Mouse (Mus musculus): ENCODE results near the gene Cul7.
A peak's percentile ranks its signal among the peaks of the same experiment; 100 is the strongest.

Cul7 gene

DNA sequence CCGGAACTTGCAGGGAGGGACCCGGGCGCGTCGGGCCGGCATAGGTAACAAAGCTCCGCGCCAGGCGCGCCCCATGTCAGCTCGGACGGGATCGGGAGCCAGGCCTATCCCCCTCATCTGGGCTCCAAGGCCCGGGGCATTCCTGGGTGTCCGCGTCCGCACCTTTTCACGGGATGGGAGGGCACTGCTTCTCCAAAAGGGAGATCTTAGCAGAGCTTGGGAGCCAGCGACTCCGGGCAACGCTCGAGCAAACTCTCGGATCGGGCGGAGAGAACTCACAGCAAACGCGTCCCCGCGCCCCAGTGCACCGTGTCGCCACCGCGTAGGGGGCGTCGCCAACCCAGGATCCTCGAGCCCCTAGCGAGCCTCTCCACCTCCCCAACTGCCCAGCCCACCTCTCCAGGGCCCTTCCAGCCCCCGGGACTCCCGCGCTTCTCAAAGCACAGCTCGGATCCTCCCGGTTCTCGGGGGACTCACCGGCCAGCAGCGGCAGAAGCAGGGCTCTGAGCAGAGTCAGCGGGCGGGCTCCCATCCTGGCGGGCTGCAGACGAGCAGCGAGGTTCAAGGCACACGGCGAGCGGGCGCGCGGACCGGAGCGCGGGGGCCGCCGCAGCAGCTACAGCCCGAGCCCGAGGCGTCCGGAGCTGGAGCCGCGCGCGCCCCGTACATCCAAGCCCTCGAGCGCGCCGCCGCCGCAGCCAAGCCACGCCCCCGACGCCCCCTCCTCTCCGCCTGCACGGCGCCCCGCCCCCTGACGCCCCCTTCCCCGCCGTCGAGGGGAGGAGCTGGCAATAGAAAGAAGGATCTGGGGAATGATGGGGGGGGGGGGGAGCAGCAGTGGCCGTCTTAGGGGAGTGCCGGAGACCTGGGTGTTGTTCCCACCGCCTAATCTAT, 21.1 kb upstream of the Cul7 start, which contains the start of gene Ptk7:
Ptk7 (minus strand) TSS at position 714 of the 894 bp plus-strand sequence.
- DNase-seq: peak; percentile 65

DNA sequence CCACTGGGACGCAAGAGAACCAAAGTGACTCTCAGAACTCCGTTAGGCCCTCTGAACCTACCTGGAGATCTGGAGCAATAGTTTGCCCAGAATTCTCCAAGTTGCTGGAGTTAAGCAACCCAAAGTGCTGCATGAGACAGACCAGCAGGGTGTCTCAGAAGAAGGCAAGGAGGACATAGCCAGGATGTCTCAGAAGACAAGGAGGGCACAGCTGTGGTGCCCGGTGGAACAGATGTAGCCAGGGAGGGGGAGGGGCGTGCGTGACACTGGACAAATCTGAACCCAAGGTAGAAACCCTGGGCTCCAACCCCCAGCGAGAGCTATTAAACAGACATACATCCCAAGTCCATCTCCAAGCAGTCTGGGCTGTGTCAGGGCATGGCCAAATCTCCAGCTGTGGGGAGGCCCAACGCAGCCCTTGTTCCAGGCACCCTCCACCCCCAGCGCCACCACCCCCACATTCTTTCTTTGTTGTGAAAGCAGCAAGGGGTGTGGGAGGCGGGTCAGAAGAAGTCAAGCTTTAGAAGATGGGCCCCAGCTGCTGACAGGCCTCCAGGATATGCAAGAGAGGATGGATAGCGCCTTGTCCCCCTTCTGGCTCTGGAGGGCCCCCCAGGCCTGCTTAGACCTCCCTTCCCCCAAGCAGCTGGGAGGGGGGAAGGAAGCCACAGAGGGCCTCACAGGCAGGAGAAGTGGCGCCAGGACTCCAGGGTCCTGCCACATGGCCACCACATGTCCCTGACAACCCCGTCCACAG, 20.3 kb upstream of the Cul7 start:
- DNase-seq: no peak

DNA sequence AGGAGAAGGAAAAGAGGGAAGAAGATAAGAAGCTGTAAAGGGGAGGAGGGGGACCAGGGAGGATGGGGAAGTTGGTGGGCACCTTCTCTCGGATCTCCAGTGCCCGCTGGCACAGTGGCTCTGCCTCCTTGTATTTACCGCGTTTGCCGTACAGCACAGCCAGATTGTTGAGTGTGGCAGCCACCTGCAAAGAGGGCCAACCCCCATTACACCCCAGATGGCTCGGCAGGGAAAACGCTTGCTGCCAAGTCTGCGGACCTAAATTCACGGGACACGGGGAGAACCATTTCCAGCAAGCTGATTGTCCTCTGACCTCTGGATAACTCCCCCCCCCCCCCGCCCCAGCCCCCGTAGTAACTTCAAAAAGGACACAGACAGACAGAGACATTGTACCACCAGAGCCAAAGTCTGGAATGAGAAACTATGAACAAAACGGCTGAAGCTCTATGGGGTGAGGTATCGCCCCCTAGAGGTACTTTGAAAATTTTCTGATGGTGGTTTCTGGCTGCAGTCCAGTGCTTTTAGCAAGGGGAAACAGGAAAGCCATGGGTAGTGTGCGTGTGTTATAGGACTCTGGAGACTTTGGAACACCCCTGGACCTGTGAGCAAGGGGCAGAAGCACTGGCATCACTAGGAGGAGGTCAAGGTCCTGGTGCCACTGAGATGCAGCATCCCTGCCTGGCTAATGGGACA, 13.2 kb upstream of the Cul7 start:
- peak; percentile 69 for DNase-seq

DNA sequence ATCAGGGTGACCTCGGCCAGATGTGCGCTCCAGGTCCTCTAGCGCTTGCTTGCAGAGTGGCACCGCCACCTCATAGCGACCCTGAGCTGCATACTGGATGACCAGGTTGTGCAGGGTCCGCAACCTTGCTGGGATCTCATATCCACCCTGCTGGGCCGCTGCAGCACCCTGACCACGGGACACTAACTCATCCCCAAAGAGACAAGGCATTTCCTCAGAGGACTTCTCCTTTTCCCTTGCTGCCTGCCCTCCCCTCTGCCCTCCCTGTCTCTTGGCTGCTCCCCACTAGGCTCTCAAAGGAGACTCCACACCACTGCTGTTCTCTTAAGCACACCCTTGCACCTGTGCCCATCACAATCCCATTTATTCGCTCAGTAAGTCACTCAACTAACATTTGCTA, 10.2 kb upstream of the Cul7 start:
- DNase-seq: no peak

DNA sequence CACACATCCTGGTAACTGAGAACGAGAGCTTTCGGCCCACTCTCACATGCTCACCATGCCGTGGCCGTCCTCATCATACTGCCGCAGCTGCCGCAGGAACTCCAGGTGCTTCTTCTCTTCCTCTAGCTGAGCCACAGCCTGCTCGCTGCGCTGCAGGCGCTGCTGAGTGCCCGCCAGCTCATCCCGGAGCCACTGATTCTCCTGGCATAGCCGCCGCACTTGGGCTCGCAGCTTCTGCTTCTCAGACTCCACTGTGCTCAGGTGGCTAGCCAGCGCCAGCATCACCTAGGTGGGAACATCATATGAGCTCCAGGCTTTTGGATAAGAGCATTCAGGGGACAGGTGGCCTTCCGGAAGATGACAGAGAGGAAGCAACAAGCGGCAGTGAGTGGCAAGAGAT, 8.1 kb upstream of the Cul7 start:
- no peak for DNase-seq

DNA sequence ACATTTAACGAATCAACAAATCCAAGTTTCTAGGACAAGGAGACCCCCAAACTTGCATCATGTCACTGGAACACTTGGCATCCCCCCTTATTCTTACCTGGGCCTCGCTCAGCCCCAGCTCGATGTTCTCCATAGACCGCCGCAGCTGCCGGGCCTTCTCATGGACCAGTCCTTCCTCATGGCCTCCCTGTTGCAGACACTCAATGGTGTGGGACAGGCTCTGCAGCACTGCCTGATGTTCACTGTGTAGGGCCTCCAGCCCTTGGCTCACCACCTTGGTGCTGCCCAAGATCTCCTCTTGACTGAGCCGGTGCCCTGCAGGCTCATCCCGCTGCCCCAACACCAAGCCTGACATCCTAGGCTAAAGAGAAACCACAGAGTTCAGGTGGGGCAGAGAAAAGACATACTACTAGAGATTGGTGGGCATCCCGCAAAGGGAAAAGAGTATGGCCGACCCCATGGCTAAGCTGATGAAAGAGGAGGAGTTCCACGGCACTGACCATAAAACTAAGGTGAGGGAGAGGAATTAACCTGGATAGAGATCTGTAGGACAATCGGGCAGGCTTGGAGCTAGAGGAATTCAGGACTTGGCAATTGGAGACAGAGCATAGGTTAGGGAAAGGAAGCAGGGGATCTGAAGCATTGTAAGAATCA, 5.9 kb upstream of the Cul7 start:
- no peak for DNase-seq

DNA sequence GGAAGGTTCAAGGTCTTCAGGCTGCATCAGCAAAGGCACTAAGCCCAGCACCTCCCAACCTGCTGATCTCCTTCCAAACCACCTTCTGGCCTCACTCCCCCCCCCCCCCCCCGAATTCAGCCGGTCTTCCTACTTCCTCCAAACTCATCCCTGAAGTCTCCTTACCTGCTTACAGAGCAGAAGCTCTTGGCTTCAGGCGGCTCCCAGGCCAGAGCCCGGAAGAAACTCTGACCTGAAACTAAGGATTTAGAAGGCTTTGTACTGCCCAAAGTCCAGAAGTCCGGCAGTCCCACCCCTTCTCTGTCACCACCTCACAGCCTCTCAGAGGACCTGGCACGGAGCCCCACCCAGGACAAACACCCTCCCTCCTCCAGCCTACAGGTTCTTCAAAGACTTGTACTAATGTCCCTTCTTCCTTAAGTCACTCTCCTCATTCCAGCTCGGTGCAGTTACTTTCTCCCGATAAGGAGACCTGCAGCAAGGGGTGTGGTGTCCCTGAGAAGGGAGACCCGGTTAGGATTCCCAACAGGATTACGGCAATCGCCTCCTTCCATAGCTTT, 5.1 kb upstream of the Cul7 start:
- DNase-seq: no peak

DNA sequence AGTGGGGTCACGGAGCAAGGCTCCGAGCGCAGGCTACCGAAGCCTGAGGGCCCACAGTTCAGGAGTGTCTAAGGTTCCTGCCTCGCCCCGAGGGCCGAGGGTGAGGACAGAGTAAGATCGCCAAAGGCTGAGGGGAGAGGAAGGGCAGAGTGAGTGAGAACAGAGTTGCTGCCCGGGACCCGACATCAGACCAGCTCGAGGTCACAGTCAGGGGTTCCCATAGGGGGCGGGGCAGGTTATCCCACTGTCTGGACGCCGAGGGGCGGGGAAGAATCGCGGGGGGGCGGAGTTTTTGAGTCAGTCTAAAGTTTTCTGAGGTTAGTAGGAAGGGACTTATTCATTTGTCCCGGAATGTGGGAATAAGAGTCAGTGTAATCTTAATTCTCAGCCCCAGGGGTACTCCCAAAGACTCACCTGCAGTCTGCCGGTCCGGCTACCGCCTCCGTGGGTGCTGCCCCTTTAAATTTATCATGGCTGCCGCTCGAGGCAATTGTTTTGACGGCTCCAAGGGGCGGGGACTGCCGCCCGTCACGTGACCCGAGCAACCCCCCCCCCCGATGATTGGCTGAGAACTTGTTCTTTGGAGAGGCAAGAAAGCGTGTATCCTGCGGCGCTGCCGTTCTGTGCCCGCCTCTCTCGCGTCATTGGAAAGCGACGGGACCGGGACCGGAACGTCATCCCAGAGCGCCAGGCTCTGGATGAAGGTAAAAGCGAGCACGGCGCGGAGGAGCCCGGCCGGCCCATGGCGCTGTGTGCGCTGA, 4.4 kb upstream of the Cul7 start, which contains the start of the genes Klc4 and Mrpl2:
Klc4 (minus strand) TSS at position 462 of the 761 bp plus-strand sequence.
Mrpl2 (plus strand) TSS at position 669 of the 761 bp plus-strand sequence.
- DNase-seq: peak; percentile 98

DNA sequence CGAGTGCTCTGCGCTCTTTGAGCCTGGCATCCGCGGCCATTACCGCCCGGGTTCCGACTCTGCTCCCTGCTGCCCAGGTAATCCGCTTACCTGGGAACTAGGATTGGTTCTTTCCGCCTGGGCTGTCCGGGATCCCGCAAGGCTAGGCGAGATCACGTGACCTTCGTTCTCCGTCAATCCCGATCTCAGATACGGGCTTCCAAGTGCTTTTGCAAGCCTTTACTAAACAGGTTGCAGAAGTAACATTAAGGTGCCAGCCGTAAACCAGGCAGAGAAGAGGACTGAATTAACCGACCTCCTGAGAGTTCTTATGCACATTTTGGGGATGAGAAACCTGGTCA, 3.8 kb upstream of the Cul7 start:
- DNase-seq: no peak

DNA sequence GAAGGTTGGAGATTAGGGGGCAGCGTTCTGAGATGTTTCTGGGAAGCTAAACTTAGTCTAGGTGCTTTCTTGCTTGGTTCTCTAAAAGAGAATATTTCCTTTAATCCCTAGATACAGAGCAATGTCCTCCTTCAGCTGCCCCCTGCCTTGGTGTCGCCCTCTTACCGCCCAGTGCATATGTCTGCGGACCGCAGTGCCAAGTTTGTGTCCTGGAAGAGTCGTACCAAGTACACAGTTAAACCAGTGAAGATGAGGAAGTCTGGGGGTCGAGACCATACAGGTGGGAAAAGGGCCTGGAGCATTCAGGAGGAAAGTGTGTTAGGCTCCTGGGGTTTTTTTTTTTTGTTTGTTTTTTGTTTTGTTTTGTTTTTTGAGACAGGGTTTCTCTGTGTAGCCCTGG, 2.9 kb upstream of the Cul7 start:
- DNase-seq: no peak

DNA sequence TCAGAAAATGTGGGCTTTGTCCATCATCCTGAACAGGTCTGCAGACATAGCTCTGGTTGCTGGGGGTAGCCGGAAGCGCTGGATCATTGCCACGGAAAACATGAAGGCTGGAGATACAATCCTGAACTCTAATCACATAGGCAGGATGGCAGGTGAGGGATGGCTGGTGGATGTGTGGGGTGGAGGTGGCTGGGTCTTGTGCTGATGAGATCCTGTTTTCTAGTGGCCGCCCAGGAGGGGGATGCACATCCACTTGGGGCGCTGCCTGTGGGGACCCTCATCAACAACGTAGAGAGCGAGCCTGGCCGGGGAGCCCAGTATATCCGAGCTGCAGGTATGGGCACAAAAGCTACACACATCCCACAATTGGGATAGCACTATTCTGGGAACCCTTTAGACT, 1.7 kb upstream of the Cul7 start:
- DNase-seq: no peak

DNA sequence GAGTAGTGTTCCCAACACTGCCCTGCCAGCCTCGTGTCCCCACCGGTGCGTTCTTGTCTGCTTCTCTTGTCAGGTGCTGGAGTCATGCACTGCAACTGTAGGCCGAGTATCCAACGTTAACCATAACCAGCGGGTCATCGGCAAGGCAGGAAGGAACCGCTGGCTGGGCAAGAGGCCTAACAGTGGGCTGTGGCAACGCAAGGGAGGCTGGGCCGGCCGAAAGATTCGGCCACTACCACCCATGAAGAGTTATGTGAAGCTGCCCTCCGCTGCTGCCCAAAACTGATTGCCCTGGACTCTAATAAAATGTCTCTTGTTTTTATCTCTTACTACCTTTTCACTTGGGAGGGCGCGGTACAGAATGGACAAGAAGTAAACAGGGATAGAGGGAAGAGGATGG, 326 bp upstream of the Cul7 start:
- no peak for DNase-seq

DNA sequence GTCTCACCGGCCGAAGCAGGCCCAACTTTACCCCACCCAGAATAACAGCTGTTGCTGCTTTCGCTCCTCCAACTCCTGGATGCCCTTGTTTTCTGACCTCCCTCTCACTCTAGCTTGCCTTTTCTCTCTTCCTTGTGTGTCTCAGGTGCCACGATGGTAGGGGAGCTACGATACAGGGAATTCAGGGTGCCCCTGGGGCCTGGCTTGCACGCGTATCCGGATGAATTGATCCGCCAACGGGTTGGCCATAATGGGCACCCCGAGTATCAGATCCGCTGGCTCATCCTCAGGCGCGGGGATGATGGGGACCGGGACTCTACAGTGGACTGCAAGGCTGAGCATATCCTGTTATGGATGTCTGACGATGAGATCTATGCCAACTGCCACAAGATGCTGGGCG, 1.2 kb downstream of the Cul7 start:
- DNase-seq: no peak

DNA sequence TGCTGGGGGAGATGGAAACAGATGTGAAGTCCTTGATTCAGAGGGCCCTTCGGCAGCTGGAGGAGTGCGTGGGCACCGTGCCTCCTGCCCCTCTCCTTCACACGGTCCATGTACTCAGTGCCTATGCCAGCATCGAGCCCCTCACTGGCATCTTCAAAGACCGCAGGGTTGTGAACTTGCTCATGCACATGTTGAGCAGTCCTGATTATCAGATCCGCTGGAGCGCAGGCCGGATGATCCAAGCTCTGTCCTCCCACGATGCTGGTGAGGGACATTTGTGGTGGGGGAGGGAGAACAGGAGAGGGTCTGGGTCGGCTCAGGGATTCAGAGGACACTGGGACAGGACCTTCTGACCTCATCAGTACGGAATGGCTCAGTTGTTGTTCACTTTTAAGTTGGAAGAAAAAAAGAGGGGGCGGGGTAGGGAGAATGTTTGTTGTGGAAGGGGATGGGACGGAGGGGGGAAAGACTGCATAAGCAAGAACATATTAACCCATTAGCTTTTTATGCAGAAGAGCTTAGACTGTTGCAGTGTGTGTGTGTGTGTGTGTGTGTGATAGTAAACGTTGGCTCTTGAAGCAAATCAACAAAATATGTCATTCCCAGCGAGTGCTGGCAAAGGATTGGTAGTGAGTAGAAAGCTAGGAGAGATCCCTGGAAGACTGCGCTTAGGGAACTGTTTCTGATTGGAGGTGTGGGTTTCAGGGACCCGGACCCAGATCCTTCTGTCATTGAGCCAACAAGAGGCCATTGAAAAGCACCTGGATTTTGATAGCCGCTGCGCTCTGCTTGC, 1.8 kb downstream of the Cul7 start:
- DNase-seq: no peak

DNA sequence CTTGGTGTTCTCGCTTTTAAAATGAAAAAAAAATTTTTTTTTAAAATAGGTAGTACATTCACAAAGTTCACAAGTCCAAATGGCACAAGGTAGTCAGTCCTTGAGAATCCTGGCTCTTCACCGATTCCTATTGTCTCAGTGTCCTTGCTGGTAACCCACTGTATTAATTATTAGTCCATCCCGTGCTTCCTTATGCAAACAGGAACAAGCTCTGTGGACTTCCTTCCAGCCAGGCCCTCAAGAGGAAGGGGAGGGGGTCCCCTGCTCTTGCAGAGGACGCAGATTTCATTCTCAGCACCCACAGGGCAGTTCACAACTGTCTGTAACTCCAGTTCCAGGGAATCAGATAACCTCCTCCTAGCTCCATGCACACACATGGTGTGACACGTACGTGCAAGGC, 5.9 kb downstream of the Cul7 start:
- DNase-seq: no peak

DNA sequence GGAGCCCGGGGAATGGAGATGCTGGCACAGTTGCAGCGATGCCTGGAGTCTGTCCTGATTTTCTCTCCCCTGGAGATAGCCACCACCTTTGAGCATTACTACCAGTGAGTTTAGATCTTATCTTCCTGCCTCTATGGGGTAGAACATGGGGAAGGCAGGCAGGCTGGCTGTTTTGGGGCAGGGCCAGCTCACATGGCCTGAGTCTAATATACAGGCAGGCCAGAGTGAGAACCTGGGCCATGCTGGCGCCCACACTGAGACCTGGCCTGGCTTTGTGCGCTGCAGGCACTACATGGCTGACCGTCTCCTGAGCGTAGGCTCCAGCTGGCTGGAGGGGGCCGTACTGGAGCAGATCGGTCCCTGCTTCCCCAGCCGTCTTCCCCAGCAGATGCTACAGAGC, 11.2 kb downstream of the Cul7 start:
- DNase-seq: no peak

DNA sequence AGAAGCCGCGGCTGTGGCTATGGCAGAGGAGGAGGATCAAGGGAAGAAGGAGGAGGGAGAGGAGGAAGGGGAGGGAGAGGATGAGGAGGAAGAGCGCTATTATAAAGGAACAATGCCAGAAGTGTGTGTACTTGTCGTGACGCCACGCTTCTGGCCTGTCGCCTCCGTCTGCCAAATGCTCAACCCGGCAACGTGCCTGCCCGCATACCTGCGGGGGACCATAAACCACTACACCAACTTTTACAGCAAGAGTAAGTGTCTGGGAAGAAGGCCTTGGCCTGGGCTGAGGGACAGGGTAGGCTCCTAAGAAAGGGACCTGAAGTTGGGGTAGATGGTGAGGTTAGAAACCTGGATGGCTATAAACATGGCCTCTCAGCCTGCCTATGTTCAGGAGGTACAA, 11.8 kb downstream of the Cul7 start:
- no peak for DNase-seq

DNA sequence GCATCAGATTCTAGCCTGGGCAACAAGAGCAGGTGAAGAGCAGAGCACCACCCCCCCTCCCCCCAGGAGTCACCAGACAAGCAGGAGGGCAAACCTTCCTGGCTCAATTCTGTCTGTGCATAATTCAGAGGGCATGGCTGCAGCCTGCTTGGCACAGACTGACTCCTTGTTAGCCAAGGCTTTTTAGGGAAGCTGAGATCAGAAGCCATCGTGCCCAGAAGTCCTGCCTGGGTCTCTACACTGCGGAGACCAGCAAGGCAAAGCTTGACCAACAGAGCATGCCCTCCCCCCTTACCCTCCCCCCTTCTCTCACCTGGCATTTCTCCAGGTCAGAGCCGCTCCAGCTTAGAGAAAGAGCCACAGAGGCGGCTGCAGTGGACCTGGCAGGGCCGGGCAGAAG, 12.6 kb downstream of the Cul7 start:
- DNase-seq: no peak

DNA sequence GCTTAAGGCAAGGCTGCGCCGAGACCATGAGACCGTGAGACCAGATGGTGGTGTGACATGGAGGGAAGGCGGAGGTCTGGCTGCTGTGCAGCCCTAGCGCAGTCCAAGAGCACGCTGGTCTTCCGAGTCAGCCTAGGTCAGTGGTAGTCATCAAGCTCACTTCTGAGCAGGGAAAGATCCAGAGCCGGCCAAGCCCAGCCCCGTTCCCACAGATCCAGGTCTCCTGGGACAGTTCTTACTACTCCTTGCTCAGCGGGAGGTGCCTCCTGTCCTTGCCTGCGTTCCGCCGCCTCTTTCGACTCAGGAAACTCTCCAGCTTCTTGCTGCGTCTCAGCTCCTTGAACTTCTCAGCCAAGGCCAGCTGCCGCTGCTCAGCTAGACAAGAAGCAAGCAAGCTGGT, 17.6 kb downstream of the Cul7 start:
- no peak for DNase-seq

DNA sequence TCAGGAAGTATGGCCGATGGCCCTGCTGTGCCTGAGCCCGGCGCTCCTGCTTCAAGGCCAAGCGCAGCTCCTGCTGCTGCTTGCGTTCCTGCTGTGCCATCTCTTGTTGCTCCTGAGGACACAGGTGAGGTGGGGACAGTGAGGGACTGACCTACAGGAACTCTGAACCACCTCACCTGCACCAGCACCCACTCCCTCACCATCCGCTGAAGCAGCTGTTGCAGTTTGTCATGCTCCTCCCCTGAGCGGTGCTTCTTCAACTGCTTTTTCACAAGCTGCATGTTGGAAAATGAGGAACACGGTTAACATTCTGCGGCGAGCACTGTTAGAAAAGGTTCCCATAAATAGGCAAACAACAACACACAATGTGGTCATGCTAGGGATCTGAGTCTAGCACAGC, 19.8 kb downstream of the Cul7 start:
- no peak for DNase-seq
